Mouse (Mus musculus): ENCODE results near the gene Cmas.
A peak's percentile ranks its signal among the peaks of the same experiment; 100 is the strongest.

Cmas gene

DNA sequence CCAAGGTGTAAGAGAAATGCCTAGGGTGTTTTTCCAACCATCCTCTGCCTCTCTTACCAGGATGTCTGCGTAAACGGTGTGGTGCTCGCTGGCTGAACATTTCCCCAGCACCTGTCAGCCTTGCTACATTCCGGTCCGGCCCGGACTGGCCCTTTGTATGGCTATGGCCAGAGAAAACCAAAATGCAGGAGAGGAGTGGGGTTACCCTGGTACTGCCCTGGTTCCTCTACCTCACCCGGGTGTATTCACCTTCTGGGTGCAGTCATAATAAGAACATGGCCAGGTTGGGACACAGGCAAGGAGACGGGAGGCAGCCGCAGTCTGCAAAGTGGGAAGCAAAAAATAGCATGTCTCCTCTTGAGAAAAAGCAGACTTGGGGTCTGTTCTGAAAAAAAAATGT is 38.6 kb downstream of the Cmas start:
- no peak for DNase-seq

DNA sequence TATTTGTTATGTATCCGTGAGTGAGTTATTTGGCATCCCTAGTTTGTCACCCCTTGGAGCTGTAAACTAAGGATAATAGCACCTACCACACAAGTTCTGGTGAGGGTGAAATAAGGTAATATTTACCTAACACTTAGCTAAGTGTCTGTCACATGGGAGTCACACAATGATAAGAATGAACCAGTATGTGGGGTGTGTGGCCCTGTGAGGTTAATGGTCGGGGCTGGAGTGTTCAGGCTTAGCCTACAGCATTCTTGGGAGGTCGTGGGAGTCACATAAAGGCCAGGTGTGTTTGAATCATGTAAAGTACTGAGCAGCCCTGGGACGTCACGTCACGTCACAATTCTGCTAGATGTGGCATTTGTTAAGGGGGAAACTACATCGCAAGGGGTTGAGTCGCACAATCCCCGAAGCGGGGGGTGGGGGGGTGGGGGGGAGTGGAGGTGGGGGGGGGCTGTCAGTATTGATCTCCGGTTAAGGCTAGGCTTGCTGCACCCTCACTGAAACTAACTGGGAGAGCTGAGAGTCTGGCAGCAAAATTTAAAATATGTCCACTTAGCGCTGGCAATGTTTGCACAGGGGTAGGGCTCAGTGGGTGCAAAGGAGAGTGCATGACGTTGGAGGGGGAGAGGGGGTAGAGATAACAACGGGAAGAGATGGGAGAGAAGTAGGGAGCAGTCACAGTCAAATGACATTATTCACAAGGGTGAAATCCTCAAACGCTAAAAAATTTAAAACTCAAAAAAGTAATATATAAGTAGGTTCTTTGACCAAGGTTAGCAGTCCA is 39.4 kb downstream of the Cmas start:
- peak; percentile 28 to 61 for DNase-seq

DNA sequence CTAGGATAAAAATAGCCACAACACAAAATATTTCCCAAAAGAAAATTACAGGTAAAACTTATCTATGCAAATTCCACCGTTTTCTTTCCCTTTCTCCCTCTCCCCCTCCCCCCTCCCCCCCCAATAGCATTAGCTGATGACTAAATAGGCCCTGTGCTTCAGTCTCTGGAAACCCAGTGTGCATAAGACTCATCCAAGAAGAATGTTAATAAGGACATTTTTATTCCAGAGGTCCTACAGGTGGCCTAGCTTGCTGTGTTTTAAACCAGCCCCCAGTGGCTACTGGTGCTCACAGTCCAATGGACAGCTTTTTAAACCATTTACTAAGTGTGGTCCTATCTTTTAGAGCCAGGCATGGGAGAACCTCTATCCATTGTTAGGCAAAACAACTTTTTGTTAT is 41.5 kb downstream of the Cmas start:
- DNase-seq = no peak

DNA sequence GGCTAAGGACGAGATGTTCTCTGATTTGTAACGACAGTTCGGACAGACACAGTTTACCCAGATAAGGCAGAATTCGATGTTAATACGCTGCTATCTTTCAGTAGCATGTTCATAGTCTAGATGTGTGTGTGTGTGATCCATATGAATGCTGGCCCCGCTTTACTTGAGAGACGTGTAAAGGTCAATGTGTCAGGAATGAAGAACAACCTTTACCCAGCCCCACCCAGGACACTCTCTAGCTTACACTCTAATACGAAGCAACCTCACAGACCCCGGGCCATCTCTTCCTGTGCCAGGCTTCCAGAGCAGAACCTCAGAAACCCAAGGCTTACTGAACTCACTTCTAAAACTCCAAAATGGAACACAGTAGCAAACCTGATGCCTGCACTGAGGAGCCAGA is 42.4 kb downstream of the Cmas start:
- DNase-seq = no peak

DNA sequence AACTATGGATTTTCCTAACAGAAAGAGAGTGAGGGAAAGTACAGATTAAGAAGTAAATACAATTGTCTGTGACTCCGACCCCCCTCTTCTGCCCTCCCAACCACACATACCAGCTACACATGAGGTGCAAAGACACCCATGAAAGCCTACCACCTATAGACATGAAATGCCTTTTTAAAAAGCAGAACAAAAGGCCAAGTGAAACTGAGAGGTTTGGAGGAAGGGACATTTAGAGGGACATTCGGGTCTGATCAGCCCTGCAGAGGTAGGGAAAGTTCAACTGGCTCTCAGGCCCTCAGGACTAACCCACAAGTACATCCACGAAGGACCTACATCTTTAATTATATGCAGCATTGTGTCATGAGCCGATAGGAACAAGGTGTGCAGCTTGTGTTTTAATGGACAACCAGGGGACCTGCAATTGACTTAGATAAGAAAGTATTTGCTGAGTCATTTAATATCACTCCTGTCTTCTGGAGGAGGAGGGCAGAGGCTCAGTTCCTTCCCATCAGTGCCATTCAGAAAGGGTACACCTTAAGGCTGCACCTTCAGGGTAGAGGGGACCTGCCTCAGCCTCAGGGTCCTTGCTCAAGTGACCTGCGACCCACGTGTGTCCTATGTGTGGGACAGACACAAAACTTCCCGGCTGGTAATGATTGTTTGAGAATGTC is 43.4 kb downstream of the Cmas start:
- no peak for DNase-seq

DNA sequence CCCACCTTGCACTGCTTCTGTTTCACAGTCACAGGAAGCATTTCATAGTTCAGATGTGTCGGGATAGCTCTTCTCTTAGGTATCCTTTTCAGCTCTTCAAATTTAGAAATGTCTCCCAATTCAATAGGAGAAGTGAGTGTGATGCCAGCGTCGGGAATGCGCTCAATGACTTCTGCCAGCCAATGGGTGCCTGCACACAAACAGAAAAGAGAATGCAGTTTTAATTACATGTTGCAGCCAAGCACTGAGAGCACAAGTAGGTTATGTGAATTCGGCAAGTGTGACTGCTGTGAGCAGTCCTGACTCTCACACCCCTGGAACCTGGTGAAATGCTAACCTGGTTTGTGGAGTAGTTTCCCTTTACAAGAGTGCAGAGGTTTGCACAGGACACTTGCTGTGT is 45.2 kb downstream of the Cmas start:
- no peak for DNase-seq

DNA sequence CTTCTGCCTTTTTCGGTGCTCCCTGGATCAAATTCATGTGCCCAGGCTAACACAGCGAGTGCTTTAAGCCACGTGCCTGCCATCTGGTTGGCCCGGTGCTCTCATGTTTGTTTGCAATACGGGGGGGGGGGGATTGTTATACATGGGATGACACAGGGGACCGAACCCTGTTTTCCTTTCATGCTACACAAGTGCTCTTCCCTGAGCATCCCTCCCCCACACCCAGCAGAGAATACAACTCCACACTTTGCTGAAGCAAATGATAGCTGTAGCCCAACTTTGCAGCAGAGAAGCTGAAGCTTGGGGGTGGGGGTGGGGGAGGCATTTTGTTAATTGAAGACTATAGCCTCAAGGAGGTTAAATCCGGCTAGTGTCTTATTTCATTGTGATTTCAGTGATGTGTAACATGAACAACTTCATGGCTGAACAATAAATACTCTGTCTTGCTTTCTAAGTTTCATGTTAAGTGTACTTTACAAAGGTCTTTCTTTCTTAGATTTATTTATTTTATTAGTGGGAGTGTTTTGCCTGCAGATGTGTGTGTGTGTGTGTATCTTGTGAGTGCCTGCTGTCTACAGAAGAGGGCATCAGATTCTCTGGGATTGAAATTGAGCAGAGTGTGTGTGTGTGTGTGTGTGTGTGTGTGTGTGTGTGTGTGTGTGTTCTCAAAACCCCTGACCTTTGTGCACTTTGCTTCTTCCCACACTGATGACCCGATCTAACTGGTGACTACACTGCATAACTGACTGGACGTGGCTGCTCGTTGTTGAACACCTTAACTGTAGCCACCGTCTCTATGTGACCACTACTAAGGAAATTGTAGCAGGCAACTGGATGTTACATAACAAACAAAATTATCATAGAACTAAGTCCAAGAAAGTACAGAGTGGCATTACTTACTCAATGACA is 46.4 kb downstream of the Cmas start:
- DNase-seq = no peak

DNA sequence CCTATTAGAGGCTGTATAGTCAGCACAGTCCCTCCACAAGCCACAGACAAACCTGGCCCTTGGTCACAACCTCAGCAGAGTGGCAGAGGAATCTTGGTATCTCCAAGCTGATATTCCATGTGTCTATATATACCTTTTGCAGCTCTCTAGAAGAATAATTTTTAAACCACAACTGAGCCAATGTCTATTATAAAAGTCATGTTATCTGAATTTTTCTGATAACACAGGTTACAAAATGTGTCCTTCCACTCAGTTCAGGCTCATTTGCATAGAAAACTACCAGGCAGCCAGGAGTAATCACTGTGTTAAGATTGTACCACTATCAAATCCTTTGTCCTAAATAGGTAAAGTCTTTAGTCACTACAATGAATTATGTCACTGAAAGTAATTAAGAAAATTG is 47.9 kb downstream of the Cmas start, which contains the start of gene Sult6b2:
Gene Sult6b2 (minus strand): TSS at position 101 of the 400 bp plus-strand sequence.
- DNase-seq = no peak

DNA sequence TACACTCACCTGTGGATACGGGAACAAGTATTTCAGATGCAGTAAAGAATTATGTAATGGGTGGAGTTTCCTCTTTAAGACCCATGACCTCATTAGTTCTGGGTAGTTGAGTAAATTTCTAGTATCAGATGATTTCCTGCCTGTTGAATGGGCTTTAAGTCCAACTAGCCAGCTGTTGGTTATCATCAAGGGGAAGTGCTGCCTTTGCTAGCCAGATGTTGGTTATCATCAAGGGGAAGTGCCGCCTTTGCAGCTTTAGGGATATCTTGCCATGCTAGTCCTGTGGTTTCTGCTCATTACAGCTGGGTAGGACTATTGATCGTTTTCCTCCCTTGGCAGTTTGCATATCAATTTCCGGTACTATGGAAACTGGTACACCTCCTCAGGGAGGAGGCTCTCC is 49.8 kb downstream of the Cmas start:
- no peak for DNase-seq

DNA sequence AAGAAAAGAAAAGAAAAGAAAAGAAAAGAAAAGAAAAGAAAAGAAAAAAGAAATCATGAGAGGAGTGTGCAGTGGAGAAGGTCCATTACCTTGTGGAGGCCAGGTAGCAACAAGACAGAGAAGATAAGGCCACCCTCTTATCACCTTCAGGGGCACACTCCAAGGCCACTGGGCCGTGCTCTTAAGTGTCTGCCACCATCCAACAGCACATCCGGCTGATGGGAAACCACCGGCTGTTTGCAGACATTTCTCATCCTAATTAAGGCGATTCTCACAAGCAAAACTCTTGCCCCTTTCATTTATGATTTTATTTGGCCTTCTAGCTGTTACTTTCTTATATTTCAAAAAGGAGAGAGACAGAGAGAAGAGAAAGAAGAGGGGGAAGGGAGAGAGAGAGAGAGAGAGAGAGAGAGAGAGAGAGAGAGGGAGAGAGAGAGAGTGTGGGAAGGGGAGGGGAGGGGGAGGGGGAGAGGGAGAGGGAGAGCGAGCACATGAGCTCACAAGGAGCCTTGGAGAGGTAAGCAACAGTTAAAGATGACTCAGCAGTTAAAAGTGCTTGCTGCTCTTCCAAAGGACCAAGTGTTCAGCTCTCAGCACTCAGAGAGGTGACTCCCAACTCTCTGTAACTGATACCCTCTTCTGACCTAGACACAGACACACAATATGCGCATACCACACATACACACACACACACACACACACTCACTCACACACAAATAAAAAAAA is 53.0 kb downstream of the Cmas start:
- no peak for DNase-seq

DNA sequence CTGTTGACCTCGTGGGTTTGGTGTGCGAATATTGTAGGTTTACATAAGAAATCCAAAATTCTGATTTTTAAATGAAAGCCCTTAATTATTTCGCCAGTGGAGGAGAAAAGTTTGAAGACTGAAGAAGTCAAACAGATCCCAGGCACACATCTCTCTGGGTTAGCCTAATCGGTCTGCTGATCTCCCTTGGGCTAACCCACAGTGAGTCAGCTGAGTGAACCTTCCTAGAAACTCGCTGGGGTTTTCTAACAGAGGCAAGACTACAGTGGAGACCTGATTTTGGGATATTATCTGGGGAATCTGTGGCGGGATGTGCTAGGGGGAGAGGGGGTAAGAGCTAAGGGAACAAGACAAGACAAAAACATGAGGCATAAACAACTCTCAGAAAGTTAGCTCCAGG is 53.8 kb downstream of the Cmas start:
- DNase-seq = no peak

DNA sequence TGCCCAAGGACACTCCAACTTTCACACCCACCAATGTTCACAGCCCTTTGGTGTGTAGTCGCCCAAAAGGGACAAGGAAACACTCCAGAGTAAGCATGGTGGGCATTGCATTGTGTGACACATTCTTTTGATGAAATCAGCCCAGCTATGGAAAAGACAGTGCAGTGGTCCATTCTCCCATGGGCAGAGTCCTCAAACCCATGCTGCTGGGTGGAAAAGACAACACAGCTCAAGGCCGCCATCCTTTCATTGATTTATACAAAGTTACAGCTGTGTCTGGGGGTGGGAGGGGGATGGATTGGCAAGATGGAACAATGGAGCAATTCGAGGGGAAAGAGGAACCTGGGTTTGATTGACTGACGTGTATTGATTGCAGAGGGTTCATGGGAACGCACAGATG is 56.5 kb downstream of the Cmas start:
- DNase-seq = no peak

DNA sequence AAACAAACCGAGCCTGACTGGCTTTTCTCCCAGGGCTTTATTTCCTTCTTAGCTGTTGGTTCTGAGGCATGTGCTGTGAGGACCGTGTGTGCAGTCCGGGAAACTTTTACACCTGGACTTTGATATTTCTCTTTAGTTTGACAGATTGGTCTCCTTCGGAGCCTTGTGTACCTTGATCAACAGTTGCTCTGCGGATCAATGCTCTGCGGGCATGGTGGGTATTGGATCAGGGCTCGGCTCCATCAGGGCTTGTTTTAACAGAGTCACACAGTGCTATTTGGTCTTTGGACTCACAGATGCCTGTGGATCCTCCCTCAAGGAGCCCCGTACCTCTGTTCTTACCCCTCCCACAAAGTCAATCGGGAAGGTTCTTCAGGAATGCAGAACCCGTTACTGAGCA is 57.5 kb downstream of the Cmas start:
- no peak for DNase-seq

DNA sequence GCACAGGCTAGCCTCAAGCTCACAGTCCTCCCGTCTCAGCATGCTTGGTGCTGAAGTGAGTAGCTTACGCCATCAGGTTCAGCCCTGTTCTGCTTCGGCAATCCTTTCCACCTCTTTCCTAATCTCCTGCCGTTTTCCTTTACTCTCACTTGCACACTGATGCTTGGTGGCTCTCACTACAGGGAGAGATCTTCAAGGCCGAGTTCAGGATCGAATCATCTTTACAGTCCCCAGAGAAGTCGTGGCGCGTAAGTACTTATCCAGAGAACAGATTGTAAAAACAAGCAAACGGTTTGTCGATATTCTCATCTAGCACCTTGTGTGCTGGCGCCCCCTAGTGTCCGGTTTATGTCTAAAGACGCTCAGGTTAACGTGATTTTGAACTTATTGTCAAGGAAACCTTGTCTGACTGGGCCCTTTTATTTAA is 58.0 kb downstream of the Cmas start:
- peak; percentile 72 to 76 for DNase-seq

DNA sequence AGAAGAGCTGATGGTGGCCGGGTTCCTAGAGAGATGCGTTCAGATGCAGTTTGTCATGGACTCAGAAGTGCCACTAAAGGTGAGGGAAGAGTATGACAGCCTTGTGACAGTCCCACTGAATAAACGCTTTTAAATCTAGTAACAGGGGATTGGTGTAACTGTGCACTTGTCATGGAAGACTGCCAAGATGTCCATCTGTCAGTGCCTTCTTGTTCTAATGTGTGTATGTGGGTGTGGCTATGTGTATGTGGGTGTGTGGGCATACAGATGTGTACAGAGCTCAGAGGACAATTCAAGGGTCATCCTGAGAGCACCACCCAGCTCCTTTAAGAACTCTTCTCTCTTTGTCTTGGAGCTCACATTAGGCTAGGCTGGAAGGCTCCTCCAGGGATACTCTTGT is 59.0 kb downstream of the Cmas start:
- DNase-seq = no peak

DNA sequence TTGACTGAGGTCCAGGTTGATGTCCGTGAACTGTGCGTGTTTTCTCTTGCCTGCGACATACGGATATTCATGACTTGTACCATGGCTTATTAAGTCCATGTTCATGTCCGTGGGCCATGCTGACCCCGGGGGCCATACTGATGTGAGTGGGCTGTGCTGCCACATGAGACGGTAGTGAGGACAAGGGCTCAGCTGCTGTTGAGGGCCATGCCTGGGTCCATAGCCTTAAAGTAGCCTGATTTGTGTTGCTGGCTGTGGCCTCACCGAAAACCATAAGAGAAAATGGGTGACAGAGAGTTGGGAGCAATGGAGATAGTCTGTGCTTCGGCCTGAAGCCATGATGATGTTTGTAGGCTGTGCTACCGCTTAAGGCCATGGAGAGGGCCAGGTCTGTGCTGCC is 61.8 kb downstream of the Cmas start:
- DNase-seq = no peak

DNA sequence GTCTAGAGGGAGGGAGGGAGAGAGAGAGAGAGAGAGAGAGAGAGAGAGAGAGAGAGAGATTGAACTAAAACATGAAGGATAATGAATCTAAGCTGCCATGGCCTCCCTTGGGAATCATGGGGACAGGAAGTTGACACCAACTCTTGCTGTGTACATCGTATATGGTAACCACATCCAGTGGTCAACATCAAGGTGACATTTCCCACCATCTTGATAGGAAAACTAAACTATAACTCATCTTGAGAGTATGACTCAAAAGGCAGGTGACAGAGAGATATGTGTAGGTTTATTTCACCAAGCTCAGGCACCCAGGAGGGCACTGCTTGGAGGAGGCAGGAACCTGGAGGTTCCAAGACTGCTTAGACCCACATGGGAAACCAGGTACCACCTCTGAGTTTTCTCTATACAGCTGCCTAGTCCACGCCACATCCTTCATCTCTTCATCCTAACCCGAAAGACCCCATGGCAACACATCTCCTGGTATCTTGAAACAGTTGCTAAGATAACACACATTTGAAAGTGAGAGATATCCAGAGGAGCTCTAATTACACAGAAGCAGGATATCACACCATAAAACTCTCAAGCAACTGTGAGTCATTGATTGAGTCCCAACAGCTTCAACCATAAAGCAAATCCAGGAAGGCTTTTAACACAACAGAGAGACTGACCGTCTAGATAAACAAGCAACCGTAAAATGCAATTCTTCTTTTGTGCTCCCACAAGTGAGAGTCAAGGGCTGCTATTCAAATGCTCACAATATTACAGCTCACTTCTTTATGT is 66.7 kb downstream of the Cmas start:
- no peak for DNase-seq
